Mouse (Mus musculus) neural tube, embryonic 14.5 days (tissue): ENCODE measurements around the gene Frem2. TPM values are rescaled to one million over a fixed set of nuclear protein-coding genes. Genes with fewer than 3 reads are reported as not detected.

Experiments
- ATAC-seq: fragments of 200-750 bp; cut with Nextera tagmentation; 2 replicates; pipeline ENCODE4 v1.8.0; 2017; ENCODE audit warnings: low read depth, mild to moderate bottlenecking, moderate TSS enrichment, moderate library complexity
- H3K27ac ChIP-seq: fragments of 300-500 bp; sonication (generic); 2 replicates; pipeline ENCODE4 v1.5.1; 2014; ENCODE audit warnings: low read depth, mild to moderate bottlenecking, control low read depth, low read length, moderate library complexity, mixed read lengths
- H3K27me3 ChIP-seq: fragments of 300-500 bp; sonication (generic); 2 replicates; pipeline ENCODE4 v1.6.1; 2014; ENCODE audit warnings: low read length; ENCODE audit not compliant: control insufficient read depth, insufficient read depth
- H3K36me3 ChIP-seq: fragments of 300-500 bp; sonication (generic); 2 replicates; pipeline ENCODE4 v1.6.1; 2014; ENCODE audit warnings: low read length, mixed read lengths; ENCODE audit not compliant: control insufficient read depth, insufficient read depth
- H3K4me1 ChIP-seq: fragments of 300-500 bp; sonication (generic); 2 replicates; pipeline ENCODE4 v1.6.1; 2014; ENCODE audit warnings: low read length; ENCODE audit not compliant: control insufficient read depth, insufficient read depth
- H3K4me2 ChIP-seq: fragments of 300-500 bp; sonication (generic); 2 replicates; pipeline ENCODE4 v1.6.1; 2014; ENCODE audit warnings: mild to moderate bottlenecking, low read depth, low read length, control low read depth
- H3K4me3 ChIP-seq: fragments of 300-500 bp; sonication (generic); 2 replicates; pipeline ENCODE4 v1.5.1; 2014; ENCODE audit warnings: low read depth, low read length, control low read depth, mixed read lengths
- H3K9ac ChIP-seq: fragments of 300-500 bp; sonication (generic); replicated peaks from 2 replicates; pipeline ENCODE4 v1.6.1; 2014; ENCODE audit warnings: low read depth, mild to moderate bottlenecking, control low read depth, low read length, mixed read lengths
- H3K9me3 ChIP-seq: fragments of 300-500 bp; sonication (generic); 2 replicates; pipeline ENCODE4 v1.6.1; 2016; ENCODE audit warnings: low read length; ENCODE audit not compliant: control insufficient read depth
- WGBS: fragments of 180-500 bp; shearing (Covaris S2); extraction: QIAGEN DNeasy Blood & Tissue Kit; methylation state at CpG from one replicate; pipeline ENCODE4 v1.1.7; 2014; 5-methylcytosine and 5-hydroxymethylcytosine counted together
- polyA plus RNA-seq: library from polyadenylated mRNA; unstranded; fragments of >200 nt; fragmentation: Nextera tagmentation; extraction: Ambion mirVana; gene quantifications from 2 replicates; pipeline ENCODE4 v1.2.1, GENCODE M21; 2014

The Frem2 gene
- 1.6 and 2.0 TPM in 2 replicates for polyA plus RNA-seq

DNA sequence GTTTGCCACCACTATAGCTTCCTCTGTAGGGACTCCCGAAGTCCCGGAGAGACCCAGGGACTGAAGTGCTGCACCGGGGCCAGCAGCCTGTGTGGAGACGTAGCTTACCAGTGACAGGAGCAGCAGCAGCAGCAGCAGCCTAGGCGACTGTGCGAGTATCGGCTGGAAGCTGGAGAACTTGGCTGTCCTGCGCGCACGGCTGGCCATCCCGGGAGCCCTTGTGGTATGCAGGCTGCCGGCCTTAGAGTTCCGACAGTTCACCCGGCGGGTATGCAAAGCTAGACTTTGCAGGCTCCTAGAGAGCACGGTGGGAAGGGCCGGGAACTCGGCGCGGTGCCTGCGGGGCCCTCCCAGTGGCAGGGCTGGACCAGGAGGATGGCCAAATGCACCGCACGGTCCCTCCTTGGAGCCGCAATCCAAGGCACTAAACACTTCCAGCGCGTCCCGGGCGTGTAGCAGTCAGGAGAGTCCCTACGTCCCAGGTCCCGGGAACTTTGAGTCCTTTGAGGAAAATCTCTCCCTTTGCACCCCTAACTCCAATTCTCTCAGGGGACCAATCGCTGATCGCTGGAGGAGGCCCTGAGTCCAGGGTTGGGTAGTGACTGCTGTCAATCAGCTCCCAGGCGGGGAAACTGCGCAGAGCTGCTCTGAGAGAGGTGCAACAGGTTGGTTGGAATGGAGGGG lies at the start of gene Frem2:
Gene Frem2 (minus strand): TSS at position 478 of the 684 bp plus-strand sequence.
- ATAC-seq = peak; percentile 93
- under 1% methylated on average over 34 of the region's 34 CpGs for WGBS
- H3K4me2 ChIP-seq = peak within 1 kb of the TSS; percentile 100
- no peaks in the 10 kb centered on the region for H3K36me3 ChIP-seq
- H3K9me3 ChIP-seq = no peaks in the 10 kb centered on the region
- H3K9ac ChIP-seq = peak within 1 kb of the TSS; percentile 59
- H3K27me3 ChIP-seq = peaks cover 14% of the 10 kb centered on the region
- H3K27ac ChIP-seq = no peak within 1 kb of the TSS
- H3K4me1 ChIP-seq = peaks cover 18% of the 10 kb centered on the region
- peak within 1 kb of the TSS; percentile 52 for H3K4me3 ChIP-seq

DNA sequence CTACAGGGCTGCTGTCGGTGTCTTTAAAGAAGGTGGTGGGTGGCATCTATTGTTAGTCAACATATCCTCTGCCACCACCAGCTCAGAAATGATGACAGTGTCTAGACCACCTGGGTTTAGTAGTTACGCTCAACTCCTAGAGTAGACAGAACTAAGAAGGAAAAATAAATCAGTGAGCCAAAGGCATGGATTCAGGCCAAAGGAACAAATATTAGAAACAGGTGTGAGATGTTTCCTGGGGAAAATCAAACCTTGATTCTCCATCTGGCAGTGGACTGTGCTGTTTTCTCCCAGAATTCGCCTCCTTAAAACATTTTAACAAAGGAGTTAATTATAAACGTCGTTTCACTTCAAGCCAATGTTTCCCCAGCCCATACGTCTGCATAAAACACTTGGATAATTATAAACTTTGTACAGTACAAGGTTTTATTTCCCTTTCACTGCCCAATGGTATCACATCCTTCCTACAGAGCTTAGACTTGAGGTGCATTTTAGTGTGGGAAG lies 48.9 kb upstream of the Frem2 start:
- Histone ChIP-seq H3K27ac (no peak overlapping the region), H3K27me3 (no peaks in the 10 kb centered on the region), H3K9ac (no peak overlapping the region), H3K9me3 (no peaks in the 10 kb centered on the region), H3K4me2 (no peak overlapping the region), H3K36me3 (no peaks in the 10 kb centered on the region), H3K4me1 (no peaks in the 10 kb centered on the region), H3K4me3 (no peak overlapping the region)
- WGBS = 64% methylated on average over 6 of the region's 6 CpGs
- no peak for ATAC-seq

DNA sequence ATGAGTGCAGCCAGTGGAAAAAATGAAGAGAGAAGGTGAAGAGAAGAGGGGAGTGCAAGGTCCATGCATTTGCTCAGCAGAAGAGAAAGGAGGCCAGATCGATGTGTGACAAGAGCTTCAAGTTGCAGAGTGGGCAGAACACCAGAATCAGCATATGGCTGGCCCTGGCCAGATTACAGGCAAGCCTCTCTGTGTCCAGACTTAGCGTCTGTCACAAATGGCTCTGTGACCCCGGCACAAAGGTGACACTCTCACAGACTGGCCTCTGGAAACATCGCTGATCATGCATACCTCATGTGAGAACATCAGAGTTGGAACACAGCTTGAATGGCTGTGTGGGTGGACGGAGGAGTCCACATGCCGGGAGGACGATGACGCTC lies 46.0 kb upstream of the Frem2 start:
- no peak overlapping the region for H3K27ac ChIP-seq
- no peaks in the 10 kb centered on the region for H3K36me3 ChIP-seq
- no peaks in the 10 kb centered on the region for H3K9me3 ChIP-seq
- no peaks in the 10 kb centered on the region for H3K27me3 ChIP-seq
- no peak overlapping the region for H3K9ac ChIP-seq
- H3K4me1 ChIP-seq = no peaks in the 10 kb centered on the region
- WGBS = 75% methylated on average over 8 of the region's 8 CpGs
- no peak overlapping the region for H3K4me3 ChIP-seq
- no peak for ATAC-seq
- no peak overlapping the region for H3K4me2 ChIP-seq

DNA sequence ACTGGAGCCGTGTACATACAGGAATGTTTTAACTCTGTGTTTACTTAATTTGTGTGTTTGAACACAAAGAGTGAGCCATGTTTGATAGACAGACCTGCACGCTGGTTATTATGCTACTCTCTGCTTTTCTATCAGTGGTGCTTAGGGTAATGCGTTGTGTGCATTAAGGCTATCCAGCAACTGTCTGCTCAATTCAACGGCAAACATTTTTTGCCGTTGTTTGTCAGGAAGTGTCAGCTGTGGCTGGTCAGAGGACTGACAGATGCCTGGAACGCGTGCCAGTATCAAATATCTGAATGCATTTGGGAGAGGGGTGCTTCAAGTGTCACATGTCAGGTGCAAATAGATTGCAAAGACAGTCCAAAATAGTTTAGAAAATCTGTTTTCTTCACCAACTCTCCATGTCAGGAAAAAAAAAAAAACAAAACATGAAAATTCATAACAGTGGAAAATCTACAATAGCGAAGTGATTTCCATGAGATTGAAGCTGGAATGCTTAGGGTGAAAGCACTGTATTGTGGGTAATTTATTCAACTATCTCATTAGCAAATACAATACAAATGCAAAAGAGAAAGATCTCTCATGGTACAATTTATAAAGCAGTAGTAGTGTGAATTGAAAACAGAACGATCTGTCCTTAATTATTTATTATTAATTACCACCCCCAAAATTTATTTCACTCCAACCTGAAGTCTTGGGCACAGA lies 45.4 kb upstream of the Frem2 start:
- Histone ChIP-seq H3K27me3 (no peaks in the 10 kb centered on the region), H3K4me2 (no peak overlapping the region), H3K27ac (no peak overlapping the region), H3K4me1 (no peaks in the 10 kb centered on the region), H3K36me3 (no peaks in the 10 kb centered on the region), H3K4me3 (no peak overlapping the region), H3K9me3 (no peaks in the 10 kb centered on the region), H3K9ac (no peak overlapping the region)
- WGBS = 75% methylated on average over 9 of the region's 9 CpGs
- ATAC-seq = no peak

DNA sequence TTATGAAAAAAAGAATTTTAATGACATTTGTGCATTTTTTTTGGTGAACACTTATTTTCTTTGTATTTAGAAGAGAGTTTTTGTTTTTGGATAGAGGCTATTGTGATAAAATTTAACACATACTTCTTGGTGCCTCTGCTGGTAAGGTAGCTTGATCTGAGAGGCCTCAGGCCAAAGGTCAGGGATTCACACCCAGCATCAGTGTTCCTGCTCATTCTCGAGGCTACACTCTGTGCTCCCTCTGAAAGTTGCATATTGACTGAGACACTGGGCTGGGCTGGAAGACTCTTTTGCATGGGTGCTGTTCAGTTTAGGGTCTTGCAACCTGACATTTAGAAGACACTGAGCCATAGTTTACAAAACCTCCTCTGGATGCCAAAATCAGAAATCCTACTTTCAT lies 44.8 kb upstream of the Frem2 start:
- Histone ChIP-seq H3K27ac (no peak overlapping the region), H3K4me1 (no peaks in the 10 kb centered on the region), H3K9ac (no peak overlapping the region), H3K36me3 (no peaks in the 10 kb centered on the region), H3K27me3 (no peaks in the 10 kb centered on the region), H3K9me3 (no peaks in the 10 kb centered on the region), H3K4me2 (no peak overlapping the region), H3K4me3 (no peak overlapping the region)
- ATAC-seq = no peak
- WGBS = 62% methylated on average over 1 of the region's 1 CpGs

DNA sequence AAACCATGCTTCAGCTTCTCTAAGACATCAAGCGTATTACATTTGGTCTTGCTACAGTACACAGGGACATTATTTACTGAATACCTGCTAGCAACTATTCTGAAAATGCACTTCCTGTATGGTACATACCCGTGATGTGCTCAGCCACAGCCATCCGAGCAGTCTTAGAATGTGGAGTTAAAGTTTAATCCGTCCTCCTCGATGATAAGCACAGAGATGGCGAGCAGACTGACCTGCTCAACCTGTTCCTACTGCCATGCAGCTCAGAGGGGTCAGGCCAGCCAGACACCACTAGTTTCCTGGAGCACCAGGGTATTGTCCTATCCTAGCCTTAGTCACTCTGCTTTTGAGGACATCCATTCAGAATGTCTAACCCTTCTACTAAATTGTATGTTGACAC lies 30.6 kb upstream of the Frem2 start:
- Histone ChIP-seq H3K4me1 (no peaks in the 10 kb centered on the region), H3K27ac (no peak overlapping the region), H3K36me3 (no peaks in the 10 kb centered on the region), H3K4me2 (no peak overlapping the region), H3K9ac (no peak overlapping the region), H3K27me3 (no peaks in the 10 kb centered on the region), H3K9me3 (no peaks in the 10 kb centered on the region), H3K4me3 (no peak overlapping the region)
- WGBS = 88% methylated on average over 6 of the region's 6 CpGs
- ATAC-seq = no peak

DNA sequence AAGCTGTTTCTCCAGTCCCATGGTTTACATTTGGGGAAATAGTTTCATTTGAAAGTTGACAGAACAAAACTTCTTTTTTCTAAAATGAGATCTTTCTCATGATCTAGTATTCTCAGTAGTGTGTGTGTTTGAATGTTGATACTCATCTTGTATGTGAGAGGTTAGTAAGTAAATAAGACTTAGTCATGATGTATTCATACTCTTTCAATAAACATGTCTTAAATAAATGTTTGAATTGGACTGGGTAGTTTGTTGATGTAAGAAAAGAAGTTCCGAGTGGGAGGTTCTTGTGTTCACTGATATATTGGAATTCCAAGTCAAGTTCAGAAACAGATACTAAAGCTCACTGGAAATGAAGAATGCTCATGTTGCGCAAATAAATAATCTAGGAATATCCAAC lies 25.1 kb upstream of the Frem2 start:
- Histone ChIP-seq H3K36me3 (no peaks in the 10 kb centered on the region), H3K27me3 (no peaks in the 10 kb centered on the region), H3K4me2 (no peak overlapping the region), H3K4me1 (no peaks in the 10 kb centered on the region), H3K9ac (no peak overlapping the region), H3K9me3 (no peaks in the 10 kb centered on the region), H3K4me3 (no peak overlapping the region), H3K27ac (no peak overlapping the region)
- 91% methylated on average over 2 of the region's 2 CpGs for WGBS
- no peak for ATAC-seq

DNA sequence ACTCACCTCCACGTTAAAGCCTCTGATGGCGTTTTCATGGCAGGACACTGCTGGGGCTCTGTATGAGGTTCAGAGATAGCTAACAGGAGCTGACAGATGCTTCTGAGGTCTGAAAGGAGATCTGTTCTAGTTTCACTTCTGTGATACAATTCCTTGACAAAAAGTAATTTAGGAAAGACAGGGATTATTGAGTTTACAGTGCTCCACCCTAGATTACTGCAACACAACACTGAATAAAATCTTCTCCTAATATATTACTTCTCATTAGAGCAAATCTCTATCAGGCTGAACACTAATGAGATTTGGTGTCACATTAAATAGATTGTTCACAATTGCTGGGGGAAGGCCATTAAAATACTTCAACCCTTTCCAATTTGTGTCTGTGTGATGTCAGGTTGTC lies 23.7 kb upstream of the Frem2 start:
- no peaks in the 10 kb centered on the region for H3K27me3 ChIP-seq
- ATAC-seq = no peak
- H3K27ac ChIP-seq = no peak overlapping the region
- no peaks in the 10 kb centered on the region for H3K36me3 ChIP-seq
- no peak overlapping the region for H3K9ac ChIP-seq
- H3K4me3 ChIP-seq = no peak overlapping the region
- no peak overlapping the region for H3K4me2 ChIP-seq
- WGBS = 40% methylated on average over 2 of the region's 2 CpGs
- no peaks in the 10 kb centered on the region for H3K9me3 ChIP-seq
- H3K4me1 ChIP-seq = no peaks in the 10 kb centered on the region

DNA sequence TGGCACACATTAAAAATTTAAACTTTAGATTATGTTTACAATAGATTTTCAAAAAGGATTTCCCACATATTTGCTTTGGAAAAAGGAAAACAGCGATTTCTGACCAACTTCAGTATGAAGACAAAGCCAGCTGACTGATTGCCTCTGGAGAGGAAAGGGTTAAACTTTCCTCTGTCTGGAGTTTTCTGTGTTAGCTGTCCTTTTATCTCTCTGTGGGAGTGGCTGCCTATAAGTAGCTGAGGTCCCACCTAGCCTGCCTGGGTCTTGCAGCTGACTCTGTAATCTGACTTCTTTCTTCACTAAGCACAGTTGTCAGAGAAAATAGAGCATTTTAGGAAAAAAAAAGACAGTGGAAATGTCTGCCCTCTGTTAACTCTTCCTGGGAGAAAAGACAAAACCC lies 17.1 kb upstream of the Frem2 start:
- Histone ChIP-seq H3K4me2 (no peak overlapping the region), H3K9ac (no peak overlapping the region), H3K4me1 (no peaks in the 10 kb centered on the region), H3K36me3 (no peaks in the 10 kb centered on the region), H3K27me3 (no peaks in the 10 kb centered on the region), H3K27ac (no peak overlapping the region), H3K9me3 (no peaks in the 10 kb centered on the region), H3K4me3 (no peak overlapping the region)
- no peak for ATAC-seq
- WGBS = 51% methylated on average over 1 of the region's 1 CpGs
